Mouse (Mus musculus) CH12.LX (cell line): ENCODE data around the gene Ralb. TPM values are rescaled to one million over a fixed set of nuclear protein-coding genes. Genes with fewer than 3 reads are reported as not detected.
A peak's percentile ranks its signal among the peaks of the same experiment; 100 is the strongest.

Source experiments
- DNase-seq: peaks from one replicate; pipeline ENCODE4 v3.0.0-alpha.2; 2013; ENCODE audit errors: extremely low read depth
- H3K27ac ChIP-seq: 2 replicates; pipeline ENCODE4 v1.5.1; 2012; ENCODE audit warnings: low read depth, mild to moderate bottlenecking, control low read depth, moderate library complexity; ENCODE audit not compliant: insufficient read depth
- H3K27me3 ChIP-seq: replicated peaks from 2 replicates; pipeline ENCODE3; 2012; ENCODE audit warnings: inconsistent platforms
- H3K36me3 ChIP-seq, 2 experiments: replicated peaks in 1 of 2; 2 replicates each; pipeline versions ENCODE3 to v1.6.1; 2012; ENCODE audit warnings: inconsistent platforms in 1 of 2, low read length in 1 of 2, mild to moderate bottlenecking in 1 of 2, mixed read lengths in 1 of 2, moderate library complexity in 1 of 2; ENCODE audit not compliant: control insufficient read depth in 1 of 2, insufficient read depth in 1 of 2
- H3K4me1 ChIP-seq, 2 experiments: 2 replicates each; pipeline ENCODE4 v1.6.1; 2012; ENCODE audit warnings: inconsistent platforms in 1 of 2, moderate library complexity in 1 of 2; ENCODE audit not compliant: insufficient read depth in 2 of 2, control insufficient read depth in 1 of 2
- H3K4me2 ChIP-seq: 2 replicates; pipeline ENCODE4 v1.6.1; 2012; ENCODE audit warnings: low read depth, mild to moderate bottlenecking, control low read depth; ENCODE audit not compliant: poor library complexity, insufficient read depth, severe bottlenecking
- H3K4me3 ChIP-seq, 3 experiments: fragments of 150-350 bp in 1 of 3; sonication (generic) in 1 of 3; replicated peaks in 1 of 3; 2 replicates each; pipeline versions ENCODE3 to v1.5.1; 2011 to 2012; ENCODE audit warnings: low read depth in 2 of 3, low read length in 2 of 3, mild to moderate bottlenecking in 2 of 3, moderate library complexity in 2 of 3, control low read depth in 1 of 3, improper control_type of control experiment in 1 of 3, inconsistent platforms in 1 of 3, mixed read lengths in 1 of 3; ENCODE audit not compliant: poor library complexity in 1 of 3
- H3K79me2 ChIP-seq: replicated peaks from 2 replicates; pipeline ENCODE4 v1.6.1; 2012; ENCODE audit warnings: mild to moderate bottlenecking, moderate library complexity; ENCODE audit not compliant: control insufficient read depth, poor library complexity, insufficient read depth, severe bottlenecking; ENCODE audit errors: extremely low read depth
- H3K9ac ChIP-seq: 2 replicates; pipeline ENCODE4 v1.6.1; 2012; ENCODE audit warnings: low read depth, mild to moderate bottlenecking, control low read depth, moderate library complexity; ENCODE audit not compliant: insufficient read depth
- H3K9me3 ChIP-seq: replicated peaks from 2 replicates; pipeline ENCODE3; 2012; ENCODE audit warnings: low read length, inconsistent platforms, mixed read lengths
- BHLHE40 ChIP-seq: IDR thresholded peaks from 2 replicates; pipeline ENCODE4 v1.6.1; 2011; ENCODE audit warnings: mild to moderate bottlenecking, low read depth, low read length, improper control_type of control experiment
- CHD2 ChIP-seq: IDR thresholded peaks from 2 replicates; pipeline ENCODE4 v1.6.1; 2011; ENCODE audit warnings: low read length, improper control_type of control experiment
- CTCF ChIP-seq, 2 experiments: IDR thresholded peaks in 1 of 2; conservative IDR thresholded peaks in 1 of 2; 2 replicates each; pipeline ENCODE4 v1.5.1; 2011 to 2012; ENCODE audit warnings: low read depth in 2 of 2, low read length in 2 of 2, improper control_type of control experiment in 1 of 2, inconsistent platforms in 1 of 2, mild to moderate bottlenecking in 1 of 2, moderate library complexity in 1 of 2
- E2F4 ChIP-seq: IDR thresholded peaks from 2 replicates; pipeline ENCODE4 v1.6.1; 2011; ENCODE audit warnings: low read depth, low read length, improper control_type of control experiment; ENCODE audit not compliant: insufficient replicate concordance
- ETS1 ChIP-seq: conservative IDR thresholded peaks from 2 replicates; pipeline ENCODE4 v1.6.1; 2012; ENCODE audit warnings: low read depth, mild to moderate bottlenecking, inconsistent platforms, low read length, improper control_type of control experiment, moderate library complexity
- GABPA ChIP-seq: IDR thresholded peaks from 2 replicates; pipeline ENCODE4 v1.6.1; 2012; ENCODE audit warnings: low read depth, low read length, improper control_type of control experiment, inconsistent platforms; ENCODE audit not compliant: insufficient replicate concordance
- HCFC1 ChIP-seq: IDR thresholded peaks from 2 replicates; pipeline ENCODE4 v1.6.1; 2012; ENCODE audit warnings: low read depth, mild to moderate bottlenecking, inconsistent platforms, low read length, improper control_type of control experiment
- IRF4 ChIP-seq: IDR thresholded peaks from 2 replicates; pipeline ENCODE4 v1.6.1; 2014; ENCODE audit warnings: low read depth, mild to moderate bottlenecking, inconsistent platforms, low read length, improper control_type of control experiment
- KAT2A ChIP-seq: IDR thresholded peaks from 2 replicates; pipeline ENCODE4 v1.6.1; 2012; ENCODE audit warnings: low read length, improper control_type of control experiment, inconsistent platforms; ENCODE audit not compliant: insufficient replicate concordance
- MAFK ChIP-seq: IDR thresholded peaks from 2 replicates; pipeline ENCODE4 v1.6.1; 2011; ENCODE audit warnings: low read length, improper control_type of control experiment; ENCODE audit not compliant: insufficient replicate concordance
- MAX ChIP-seq: IDR thresholded peaks from 2 replicates; pipeline ENCODE4 v1.6.1; 2011; ENCODE audit warnings: low read length, improper control_type of control experiment
- MAZ ChIP-seq: IDR thresholded peaks from 2 replicates; pipeline ENCODE4 v1.6.1; 2012; ENCODE audit warnings: low read depth, mild to moderate bottlenecking, inconsistent platforms, low read length, improper control_type of control experiment, moderate library complexity
- MYC ChIP-seq: IDR thresholded peaks from 2 replicates; pipeline ENCODE4 v1.6.1; 2011; ENCODE audit warnings: low read depth, mild to moderate bottlenecking, improper control_type of control experiment, low read length
- NRF1 ChIP-seq: IDR thresholded peaks from 2 replicates; pipeline ENCODE4 v1.6.1; 2014; ENCODE audit warnings: low read depth, mild to moderate bottlenecking, inconsistent platforms, low read length, improper control_type of control experiment, moderate library complexity
- PAX5 ChIP-seq: IDR thresholded peaks from 2 replicates; pipeline ENCODE4 v1.6.1; 2012; ENCODE audit warnings: low read length, inconsistent platforms, mixed read lengths
- POLR2A ChIP-seq: IDR thresholded peaks from 2 replicates; pipeline ENCODE4 v1.6.1; 2011; ENCODE audit warnings: low read depth, mild to moderate bottlenecking, improper control_type of control experiment, low read length
- POLR2AphosphoS2 ChIP-seq: IDR thresholded peaks from 2 replicates; pipeline ENCODE4 v1.6.1; 2011; ENCODE audit warnings: low read depth, low read length, improper control_type of control experiment
- RAD21 ChIP-seq: IDR thresholded peaks from 2 replicates; pipeline ENCODE4 v1.6.1; 2011; ENCODE audit warnings: low read depth, mild to moderate bottlenecking, low read length, improper control_type of control experiment, moderate library complexity
- RCOR1 ChIP-seq: conservative IDR thresholded peaks from 2 replicates; pipeline ENCODE4 v1.6.1; 2012; ENCODE audit warnings: low read depth, mild to moderate bottlenecking, inconsistent platforms, low read length, improper control_type of control experiment
- SMC3 ChIP-seq: IDR thresholded peaks from 2 replicates; pipeline ENCODE4 v1.6.1; 2011; ENCODE audit warnings: low read depth, low read length, improper control_type of control experiment
- TCF12 ChIP-seq: IDR thresholded peaks from 2 replicates; pipeline ENCODE4 v1.6.1; 2014; ENCODE audit warnings: low read depth, mild to moderate bottlenecking, inconsistent platforms, low read length, improper control_type of control experiment
- USF1 ChIP-seq: IDR thresholded peaks from 2 replicates; pipeline ENCODE4 v1.6.1; 2014; ENCODE audit warnings: low read depth, mild to moderate bottlenecking, inconsistent platforms, low read length, improper control_type of control experiment
- USF2 ChIP-seq: conservative IDR thresholded peaks from 2 replicates; pipeline ENCODE4 v1.6.1; 2011; ENCODE audit warnings: low read depth, low read length, improper control_type of control experiment
- ZC3H11A ChIP-seq: IDR thresholded peaks from 2 replicates; pipeline ENCODE4 v1.6.1; 2012; ENCODE audit warnings: low read depth, mild to moderate bottlenecking, inconsistent platforms, low read length, improper control_type of control experiment
- ZKSCAN1 ChIP-seq: IDR thresholded peaks from 2 replicates; pipeline ENCODE4 v1.6.1; 2012; ENCODE audit warnings: low read depth, inconsistent platforms, low read length, improper control_type of control experiment, borderline replicate concordance
- dilution Hi-C: fragments of 300-500 bp; cut with MboI; formaldehyde crosslinking; loops from 2 replicates; pipeline ENCODE4 v1.14.3; 2020; ENCODE audit warnings: low sequenced_read_pairs; ENCODE audit not compliant: extremely low pct_unique_long_range_greater_than_20kb, extremely low pct_ligation_motif_present
- in situ Hi-C: fragments of 300-500 bp; cut with MboI; formaldehyde crosslinking; loops from 3 replicates; pipeline ENCODE4 v1.14.3; 2019; ENCODE audit warnings: low sequenced_read_pairs, low pct_ligation_motif_present, low pct_unique_long_range_greater_than_20kb, mixed read lengths
- polyA plus RNA-seq: library from polyadenylated mRNA; unstranded; fragments of >175 nt; gene quantifications from 2 replicates; pipeline ENCODE4 v1.2.1, GENCODE M21; 2012; ENCODE audit warnings: low read depth; ENCODE audit not compliant: insufficient read length
- total RNA-seq, 2 experiments: library from RNA; depleted of rRNA; stranded (reverse); fragments of 300-350 nt in 1 of 2; fragments of >200 nt in 1 of 2; gene quantifications; 2 replicates each; pipeline ENCODE4 v1.2.3; 2012 to 2014

Gene Ralb
- total and polyA plus RNA-seq, 3 experiments = 18.2 to 28.7 (median 22.9) TPM

DNA sequence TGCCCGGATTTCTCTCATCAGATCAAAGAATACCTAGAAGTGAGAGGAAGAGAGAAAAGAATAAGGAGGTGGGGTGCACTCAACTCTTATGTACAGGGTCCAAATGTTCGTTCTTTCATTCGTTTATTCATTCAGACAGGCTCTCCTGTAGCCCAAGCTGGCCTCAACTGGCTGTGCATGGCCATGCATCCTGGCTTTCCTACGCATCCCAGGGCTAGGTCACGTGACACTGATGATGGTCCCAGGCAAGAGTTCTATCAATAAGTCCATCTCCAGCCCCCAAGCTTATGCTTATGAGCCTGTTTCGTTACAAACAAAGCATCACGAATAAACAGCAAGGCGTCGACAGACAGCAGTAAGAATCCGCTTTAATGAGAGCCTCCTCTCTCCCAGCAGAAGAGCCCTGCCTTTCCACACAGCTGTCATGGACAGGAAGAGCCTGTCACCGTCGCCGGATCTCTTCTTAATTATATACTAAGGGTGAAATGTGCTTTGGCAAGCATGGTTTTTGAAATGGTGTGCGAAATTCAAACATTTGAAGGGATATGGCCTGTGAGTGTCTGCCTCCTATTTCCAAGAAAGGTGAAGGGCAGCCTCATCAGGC is 32.7 kb downstream of the Ralb start:
- dilution Hi-C loops = no loop called here
- Histone ChIP-seq H3K79me2 (no peaks in the 10 kb centered on the region), H3K27me3 (no peaks in the 10 kb centered on the region), H3K4me1 (peaks cover 0 to 32% of the 10 kb centered on the region in 2 experiments; a peak in 2 of 4 replicates), H3K4me3 (no peak overlapping the region), H3K9me3 (no peaks in the 10 kb centered on the region), H3K9ac (no peak overlapping the region), H3K27ac (no peak overlapping the region), H3K36me3 (peaks cover 16 to 67% of the 10 kb centered on the region in 2 experiments), H3K4me2 (no peak overlapping the region)
- TF ChIP-seq POLR2A (no peak), KAT2A (no peak), HCFC1 (no peak), PAX5 (no peak)
- no peak for DNase-seq
- in situ Hi-C loops = no loop called here

DNA sequence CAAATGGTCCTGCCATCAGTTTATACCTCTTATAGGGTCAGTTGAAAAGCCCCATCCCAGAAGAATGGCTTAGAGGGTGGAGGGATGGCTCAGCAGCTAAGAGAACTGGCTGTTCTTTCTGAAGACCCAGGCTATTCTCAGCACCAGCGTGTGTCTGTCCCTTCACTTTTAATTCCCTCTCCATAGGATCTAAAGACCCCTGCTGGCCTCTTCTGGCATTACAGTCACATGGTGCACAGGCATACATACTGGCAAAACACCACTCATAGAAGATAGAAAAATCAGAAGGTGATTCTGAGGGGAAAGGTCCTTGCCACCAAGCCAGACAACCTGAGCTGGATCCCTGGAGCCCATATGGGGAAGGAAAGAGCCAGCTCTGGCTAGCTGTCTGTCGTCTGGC is 41.2 kb downstream of the Ralb start:
- no peak overlapping the region for H3K4me3 ChIP-seq
- in situ Hi-C loops = no loop called here
- dilution Hi-C loops = no loop called here
- H3K27ac ChIP-seq = no peak overlapping the region
- TF ChIP-seq MYC = no peak
- peak; percentile 76 for TF ChIP-seq MAX
- TF ChIP-seq SMC3 = peak; percentile 46
- no peak for TF ChIP-seq CHD2
- peak; percentile 50 for TF ChIP-seq USF1
- TF ChIP-seq RAD21 = peak; percentile 44
- TF ChIP-seq CTCF (conservative IDR thresholded peaks at IDR 0.05 in 1 of 2, IDR thresholded peaks at IDR 0.05 in 1 of 2; ENCODE audit: low read depth in 2 of 2, low read length in 2 of 2) = peak; percentile 43 to 67
- peak; percentile 44; the same call in 1 of the 2 replicates for TF ChIP-seq USF2
- H3K79me2 ChIP-seq = no peaks in the 10 kb centered on the region
- no peak overlapping the region for H3K9ac ChIP-seq
- DNase-seq = peak; percentile 62
- no peak overlapping the region for H3K4me2 ChIP-seq
- peaks cover 0 to 3% of the 10 kb centered on the region in 2 experiments for H3K36me3 ChIP-seq
- no peaks in the 10 kb centered on the region for H3K9me3 ChIP-seq
- no peaks in the 10 kb centered on the region for H3K4me1 ChIP-seq
- H3K27me3 ChIP-seq = no peaks in the 10 kb centered on the region

DNA sequence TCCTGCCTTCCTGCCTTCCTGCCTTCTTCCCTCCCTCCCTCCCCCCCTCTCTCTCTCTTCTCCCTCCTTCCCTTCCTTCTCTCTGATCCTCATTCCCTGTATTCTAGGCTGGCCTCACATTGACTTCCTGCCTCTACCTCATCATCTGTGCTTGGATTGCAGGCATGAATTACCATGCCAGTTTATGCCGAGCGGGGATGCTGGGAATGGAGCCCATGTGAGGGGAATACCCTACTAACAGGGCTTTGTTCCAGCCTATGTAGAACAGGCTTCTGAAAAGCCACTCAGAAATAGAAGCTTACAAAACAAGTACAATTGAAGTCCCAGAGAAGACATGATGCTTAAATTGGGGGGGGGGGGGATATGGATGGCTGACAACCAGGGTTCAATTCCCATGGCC is 44.5 kb downstream of the Ralb start:
- in situ Hi-C loops (no loop called here), dilution Hi-C loops (no loop called here)
- Histone ChIP-seq H3K9me3 (no peaks in the 10 kb centered on the region), H3K4me2 (no peak overlapping the region), H3K27me3 (no peaks in the 10 kb centered on the region), H3K36me3 (no peaks in the 10 kb centered on the region), H3K4me3 (no peak overlapping the region), H3K27ac (no peak overlapping the region), H3K79me2 (no peaks in the 10 kb centered on the region), H3K4me1 (peaks cover 2 to 15% of the 10 kb centered on the region in 2 experiments; a peak in 2 of 4 replicates), H3K9ac (no peak overlapping the region)
- DNase-seq = no peak
- TF ChIP-seq SMC3 (no peak), RCOR1 (no peak), POLR2A (no peak), MAFK (no peak), ETS1 (no peak), IRF4 (no peak), POLR2AphosphoS2 (no peak), ZKSCAN1 (no peak), CHD2 (no peak), E2F4 (no peak), GABPA (no peak), ZC3H11A (no peak), BHLHE40 (no peak), MAZ (no peak), NRF1 (no peak), CTCF (conservative IDR thresholded peaks at IDR 0.05 in 1 of 2, IDR thresholded peaks at IDR 0.05 in 1 of 2; ENCODE audit: low read depth in 2 of 2, low read length in 2 of 2) (no peak), USF1 (no peak), TCF12 (no peak)
